Mouse (Mus musculus) lung, adult 2 months (tissue): ENCODE data around the gene Vps36.

Experiments used
- CTCF ChIP-seq: fragments of 200-500 bp; IDR thresholded peaks from 2 replicates; pipeline ENCODE4 v1.5.1; 2011; ENCODE audit warnings: mild to moderate bottlenecking, low read length, control low read depth; ENCODE audit not compliant: insufficient read depth
- POLR2A ChIP-seq: fragments of 200-500 bp; IDR thresholded peaks from 2 replicates; pipeline ENCODE4 v1.6.1; 2011; ENCODE audit warnings: low read depth, mild to moderate bottlenecking, control low read depth, low read length, borderline replicate concordance; ENCODE audit errors: extremely low read depth

GRCm38 (mm10) chr8:22193432-22194010 is 912 bp downstream of the Vps36 start:
- TF ChIP-seq POLR2A (no peak), CTCF (no peak)
